Mouse (Mus musculus) ovary, postnatal 36 days (tissue): ENCODE measurements around the gene Tnfaip8l3.
"Not testable (repeated sequence)": the region's sequence is repeated elsewhere in the genome, so short reads cannot be mapped to it uniquely, and the experiment has no call there.

Experiments
- DNase-seq: peaks from one replicate; pipeline ENCODE4 v3.0.0; 2022; ENCODE audit warnings: low spot score, mixed read lengths

Tnfaip8l3 gene

GRCm38 (mm10) chr9:54068032-54068649, at the start of gene Tnfaip8l3:
Gene Tnfaip8l3 (minus strand): TSS chr9:54068388.
- peak; percentile 32 for DNase-seq

- DNase-seq = no peak
Measured at GRCm38 (mm10) chr9:54112726-54113125, 44.5 kb upstream of the Tnfaip8l3 start.

GRCm38 (mm10) chr9:54098636-54099035, 30.4 kb upstream of the Tnfaip8l3 start:
- DNase-seq = no peak

- no peak for DNase-seq
Measured at GRCm38 (mm10) chr9:54097091-54097490, 28.9 kb upstream of the Tnfaip8l3 start.

- no peak for DNase-seq
Measured at GRCm38 (mm10) chr9:54084245-54084644, 16.1 kb upstream of the Tnfaip8l3 start.

GRCm38 (mm10) chr9:54077740-54078139, 9.6 kb upstream of the Tnfaip8l3 start:
- no peak for DNase-seq

GRCm38 (mm10) chr9:54074901-54075300, 6.7 kb upstream of the Tnfaip8l3 start:
- no peak for DNase-seq

GRCm38 (mm10) chr9:54073688-54074087, 5.5 kb upstream of the Tnfaip8l3 start:
- DNase-seq = no peak

- no peak for DNase-seq
Measured at GRCm38 (mm10) chr9:54071474-54072095, 3.4 kb upstream of the Tnfaip8l3 start.

- no peak for DNase-seq
Measured at GRCm38 (mm10) chr9:54069204-54069603, 1.0 kb upstream of the Tnfaip8l3 start.

GRCm38 (mm10) chr9:54068777-54069176, 589 bp upstream of the Tnfaip8l3 start:
- peak; percentile 74 for DNase-seq

GRCm38 (mm10) chr9:54067642-54068031, 551 bp downstream of the Tnfaip8l3 start:
- DNase-seq = no peak

- DNase-seq = no peak
Measured at GRCm38 (mm10) chr9:54064836-54065235, 3.4 kb downstream of the Tnfaip8l3 start.

- no peak for DNase-seq
Measured at GRCm38 (mm10) chr9:54063655-54064054, 4.5 kb downstream of the Tnfaip8l3 start.

GRCm38 (mm10) chr9:54061666-54062065, 6.5 kb downstream of the Tnfaip8l3 start:
- no peak for DNase-seq

GRCm38 (mm10) chr9:54051298-54052068, 16.7 kb downstream of the Tnfaip8l3 start:
- DNase-seq = no peak

GRCm38 (mm10) chr9:54048978-54049377, 19.2 kb downstream of the Tnfaip8l3 start:
- no peak for DNase-seq

GRCm38 (mm10) chr9:54043067-54043466, 25.1 kb downstream of the Tnfaip8l3 start:
- DNase-seq = no peak

GRCm38 (mm10) chr9:54037717-54038116, 30.5 kb downstream of the Tnfaip8l3 start:
- no peak for DNase-seq

GRCm38 (mm10) chr9:54034691-54035090, 33.5 kb downstream of the Tnfaip8l3 start:
- no peak for DNase-seq

- DNase-seq = no peak
Measured at GRCm38 (mm10) chr9:54022795-54023194, 45.4 kb downstream of the Tnfaip8l3 start.

- no peak for DNase-seq
Measured at GRCm38 (mm10) chr9:53994528-53994927, 73.7 kb downstream of the Tnfaip8l3 start.

GRCm38 (mm10) chr9:53992567-53992966, 75.6 kb downstream of the Tnfaip8l3 start:
- not testable (repeated sequence) for DNase-seq
